Mouse (Mus musculus) c-Kit-positive CD71-positive TER-119-positive erythroid progenitor cells, embryonic 14.5 days (primary cell): Measurements from ENCODE around the gene Smco3.
A peak's percentile ranks its signal among the peaks of the same experiment; 100 is the strongest.
"Not testable (repeated sequence)": the region's sequence is repeated elsewhere in the genome, so short reads cannot be mapped to it uniquely, and the experiment has no call there.

Experiments used
- DNase-seq: peaks from one replicate; pipeline ENCODE4 v3.0.0-alpha.2; 2013; ENCODE audit warnings: low spot score

Gene Smco3

DNA sequence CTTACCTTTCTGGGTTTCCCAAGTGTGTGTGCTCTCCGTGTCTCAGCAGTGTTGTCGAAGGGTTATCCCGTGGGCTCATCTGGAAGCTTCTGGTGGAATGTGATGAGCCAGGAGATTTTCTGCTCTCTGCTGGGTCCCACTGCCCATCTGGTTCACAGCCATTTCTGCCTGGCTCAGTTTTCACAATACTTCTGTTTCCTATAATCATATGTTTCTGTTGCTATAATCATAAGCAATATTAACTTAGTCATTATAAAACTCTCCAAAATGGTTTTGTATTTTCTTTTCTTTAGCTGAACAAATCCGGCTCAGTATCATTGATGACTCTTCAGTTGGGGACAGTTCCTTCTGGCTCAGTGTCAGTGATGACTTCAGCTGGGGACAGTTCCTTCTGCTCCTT lies at the start of gene Smco3:
Gene Smco3, minus strand, starts transcription at position 101 of the 400 bp plus-strand sequence.
- no peak for DNase-seq

GRCm38 (mm10) chr6:136884766-136885165 lies 49.5 kb upstream of the Smco3 start:
- DNase-seq: not testable (repeated sequence)

DNA sequence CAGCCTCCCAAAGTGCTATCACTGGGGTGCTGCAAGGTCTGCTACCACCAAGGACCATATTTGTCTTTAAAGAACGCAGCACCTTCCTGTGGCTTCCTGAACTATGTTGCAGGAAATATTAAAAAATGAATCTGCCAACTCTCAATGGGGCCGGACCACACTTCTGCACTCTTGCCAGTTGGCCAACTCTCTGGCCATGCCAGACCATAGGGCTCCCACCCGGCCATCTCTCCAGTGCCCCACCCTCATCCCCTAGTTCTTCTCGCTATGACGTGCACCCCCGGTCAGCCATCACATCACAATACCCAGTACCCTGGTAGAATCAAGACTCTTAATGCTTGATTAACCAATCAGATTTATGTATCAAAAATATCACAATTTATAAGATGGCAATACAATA lies 48.7 kb upstream of the Smco3 start:
- no peak for DNase-seq

DNA sequence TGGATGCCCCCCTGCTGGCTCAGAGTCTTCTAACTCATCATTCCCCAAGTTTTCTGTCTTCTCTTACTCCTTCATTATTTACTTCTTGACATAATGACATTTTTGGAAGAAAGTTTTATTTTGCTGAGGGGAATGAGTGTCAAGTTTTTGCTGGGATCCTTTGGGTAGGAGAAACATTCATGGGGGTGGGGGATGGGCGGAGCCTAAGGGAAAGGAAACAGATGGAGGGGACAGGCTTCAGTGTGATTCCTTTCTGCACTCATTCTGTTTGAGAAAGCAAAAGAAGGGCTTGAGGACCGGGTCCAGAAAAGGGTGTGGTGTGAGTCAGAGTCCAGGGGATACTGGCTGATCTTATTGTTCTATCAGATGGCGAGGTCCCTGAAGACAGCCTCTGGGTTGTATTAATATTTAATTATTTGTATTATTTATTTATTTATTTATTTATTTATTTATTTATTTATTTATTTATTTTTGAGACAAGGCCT lies 48.2 kb upstream of the Smco3 start:
- DNase-seq: no peak

DNA sequence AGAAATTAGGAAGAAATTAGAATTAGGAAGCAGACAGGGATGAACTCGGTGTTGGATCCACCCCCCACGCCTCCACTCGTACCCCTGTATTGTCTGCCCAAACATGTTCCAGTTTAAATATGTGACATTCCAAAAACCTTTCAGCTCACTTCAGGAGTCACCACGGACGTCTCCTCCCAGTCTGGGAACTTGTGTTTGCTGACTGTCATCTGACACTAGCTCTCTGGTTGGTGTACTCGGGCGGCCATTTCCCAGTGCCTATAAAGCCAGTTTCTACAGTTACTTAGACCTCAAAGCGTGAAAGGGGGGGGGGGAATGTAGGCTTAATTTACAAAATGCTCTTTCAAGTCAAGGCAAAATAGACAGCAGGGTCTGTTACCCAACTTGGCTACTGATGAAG lies 46.4 kb upstream of the Smco3 start:
- DNase-seq: no peak

DNA sequence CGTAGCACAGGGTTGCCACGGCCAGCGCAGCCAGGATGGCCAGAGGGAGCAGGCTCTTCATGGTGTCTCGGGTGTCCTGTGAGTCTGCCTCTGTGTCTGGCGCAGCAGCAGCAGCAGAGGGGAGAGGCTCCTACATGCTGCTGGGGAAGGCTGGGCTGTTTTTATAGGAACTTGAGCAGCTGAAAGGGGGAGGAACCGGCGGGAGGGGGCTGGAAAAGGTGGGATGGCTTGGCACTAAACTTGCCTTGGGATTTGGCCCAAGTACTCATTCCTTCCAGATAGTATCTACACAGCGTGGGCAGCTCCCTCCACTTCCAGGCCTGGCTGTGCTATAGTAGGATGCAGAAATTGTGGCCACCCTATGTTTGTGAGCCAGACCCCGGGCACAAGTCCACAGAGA lies 40.4 kb upstream of the Smco3 start, which contains the start of gene Mgp:
Gene Mgp, minus strand, starts transcription at position 154 of the 400 bp plus-strand sequence.
- DNase-seq: no peak

- no peak for DNase-seq
Measured at GRCm38 (mm10) chr6:136874599-136874998, 39.3 kb upstream of the Smco3 start.

- DNase-seq: no peak
Measured at GRCm38 (mm10) chr6:136868921-136869320, 33.7 kb upstream of the Smco3 start.

DNA sequence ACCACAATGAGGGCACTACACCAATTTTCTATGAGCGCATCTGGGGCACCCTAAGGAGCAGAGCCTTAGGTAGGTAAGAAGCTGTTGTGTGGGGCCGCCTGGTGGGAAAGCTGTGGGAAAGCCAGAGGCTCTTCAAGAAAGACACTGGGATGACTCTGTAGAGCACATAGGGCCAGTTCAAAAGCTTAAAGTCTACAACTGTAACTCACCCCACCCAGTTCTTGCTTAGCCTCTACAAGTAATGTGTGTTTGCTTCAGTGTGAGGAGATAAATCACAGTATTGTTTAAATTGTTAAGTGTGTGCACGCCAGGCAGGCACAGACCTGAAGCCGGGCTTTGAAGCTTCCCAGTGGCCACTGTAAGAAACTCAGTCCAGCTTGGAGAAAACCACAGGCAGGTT lies 30.9 kb upstream of the Smco3 start:
- DNase-seq: no peak

DNA sequence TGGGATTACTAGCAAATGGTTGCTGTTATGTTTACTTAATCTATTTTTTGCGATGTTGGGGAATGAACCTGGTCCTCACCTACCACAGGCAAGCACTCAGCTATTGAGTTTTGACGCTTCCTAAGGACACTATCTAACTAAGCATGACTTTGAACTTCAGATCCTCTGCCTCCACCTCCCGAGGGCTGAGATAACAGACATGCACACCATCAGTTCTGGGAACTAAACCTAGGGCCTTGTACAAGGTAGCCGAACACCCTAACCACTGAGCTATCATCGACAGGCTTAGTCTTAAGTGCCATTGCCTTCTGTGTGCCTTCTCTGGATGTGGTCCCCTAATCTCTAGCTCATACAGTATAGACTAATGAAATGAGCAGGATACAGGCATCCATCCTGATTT lies 30.1 kb upstream of the Smco3 start:
- DNase-seq: no peak

DNA sequence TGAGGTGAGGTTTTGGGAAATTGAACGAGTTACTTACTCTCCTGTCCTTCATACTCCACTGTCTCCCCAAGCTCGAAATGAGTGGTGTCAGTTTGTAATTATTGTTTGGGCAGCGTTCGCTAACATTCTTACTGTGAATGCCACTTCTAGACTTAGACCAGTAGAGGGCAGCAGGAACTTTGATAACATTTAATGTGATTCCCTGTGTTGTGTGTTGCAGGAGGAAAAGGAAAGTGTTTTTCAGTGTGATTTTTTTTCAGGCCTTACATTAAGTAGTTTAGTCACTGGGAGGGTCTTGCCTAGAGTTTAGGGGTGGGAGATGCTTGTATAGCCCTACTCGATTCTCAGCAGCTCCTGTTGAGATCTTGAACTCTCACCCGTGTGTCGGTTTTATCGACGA lies 25.8 kb upstream of the Smco3 start:
- peak; percentile 51 for DNase-seq

GRCm38 (mm10) chr6:136858420-136858819 lies 23.2 kb upstream of the Smco3 start:
- DNase-seq: no peak

- DNase-seq: no peak
Measured at GRCm38 (mm10) chr6:136857873-136858260, 22.6 kb upstream of the Smco3 start.

DNA sequence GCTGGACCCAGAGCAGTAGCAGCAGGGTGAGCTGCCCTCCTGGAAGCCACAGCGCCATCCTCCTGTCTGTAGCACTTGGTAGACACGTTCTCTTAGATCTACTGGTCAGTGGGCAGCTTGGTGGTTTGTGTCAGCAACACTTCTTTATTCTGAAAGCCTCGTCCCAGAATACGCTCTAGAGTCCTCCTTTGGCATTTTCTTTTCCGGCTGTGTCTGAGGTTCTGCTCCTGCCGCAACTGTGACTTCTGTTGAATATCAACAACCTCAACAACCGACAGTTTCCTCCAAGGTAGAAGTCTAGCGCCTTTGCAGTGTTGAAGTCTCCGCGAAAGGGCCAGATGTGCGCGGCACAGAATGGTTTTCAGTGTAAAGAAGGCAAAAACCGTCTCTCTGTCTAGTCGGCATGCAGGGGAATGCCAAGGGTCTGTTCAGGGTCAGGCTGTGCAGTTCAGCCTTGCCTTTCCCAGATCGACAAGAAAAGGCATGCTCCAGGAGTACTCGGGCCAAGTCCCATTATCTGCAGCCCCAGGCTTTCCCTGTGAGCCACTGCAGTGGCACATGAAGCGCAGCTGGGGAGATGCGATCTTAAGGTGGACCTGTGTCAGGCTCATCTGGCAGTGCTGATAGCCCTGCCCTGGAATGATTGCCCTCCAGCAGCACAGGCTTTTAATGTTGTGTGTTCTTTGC lies 22.1 kb upstream of the Smco3 start, which contains the start of gene Art4:
Gene Art4, minus strand, starts transcription at position 548 of the 687 bp plus-strand sequence.
- DNase-seq: peak; percentile 94

DNA sequence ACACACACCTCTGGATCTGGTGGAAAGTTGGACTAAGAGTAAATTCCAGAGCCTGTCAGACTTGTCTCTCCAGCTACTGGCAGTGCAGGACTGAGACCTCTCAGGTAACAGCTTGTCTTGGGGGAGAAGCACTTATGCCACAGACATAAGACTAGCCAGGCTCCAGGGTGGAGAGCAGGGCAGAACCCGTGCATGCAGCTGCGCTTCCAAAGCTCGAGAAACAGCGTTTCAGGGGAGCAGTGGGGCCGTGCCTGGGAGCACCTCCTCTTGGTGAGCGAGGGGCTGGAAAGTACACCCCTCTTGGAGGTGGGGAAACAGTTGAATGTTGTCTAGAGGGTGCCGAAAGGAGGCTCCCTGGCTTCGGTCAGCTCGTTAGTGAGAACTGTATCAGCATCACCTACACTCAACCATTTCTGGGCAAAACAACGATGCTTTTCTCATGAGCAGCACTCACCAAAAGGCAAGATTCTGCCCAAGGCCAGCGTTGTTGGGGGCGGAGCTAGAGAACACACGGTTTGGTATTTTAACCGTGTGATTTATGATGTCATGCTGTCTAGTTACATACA lies 20.9 kb upstream of the Smco3 start:
- DNase-seq: peak; percentile 76

- no peak for DNase-seq
Measured at GRCm38 (mm10) chr6:136855183-136855582, 19.9 kb upstream of the Smco3 start.

DNA sequence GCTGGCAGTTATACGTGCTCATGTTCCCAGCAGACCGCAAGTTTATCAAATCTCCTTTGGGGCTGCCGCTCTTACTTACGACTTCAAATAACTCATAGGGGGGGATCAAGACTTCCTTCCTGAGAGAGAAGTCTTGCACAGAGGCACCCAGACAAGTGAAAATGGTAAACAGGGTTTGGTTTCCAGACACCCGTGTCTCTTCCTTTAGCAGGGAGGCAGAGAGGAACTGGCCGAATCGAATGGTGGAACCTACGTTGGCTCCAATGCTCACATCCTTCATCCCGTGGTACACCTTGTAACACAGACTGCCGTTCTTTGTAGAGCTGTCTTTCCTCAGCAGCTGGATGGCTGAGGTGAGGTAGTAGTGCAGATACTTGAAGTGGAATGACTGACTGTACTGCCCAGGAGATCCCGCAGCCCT lies 19.1 kb upstream of the Smco3 start:
- DNase-seq: no peak

GRCm38 (mm10) chr6:136852762-136853161 lies 17.5 kb upstream of the Smco3 start:
- no peak for DNase-seq

GRCm38 (mm10) chr6:136852348-136852747 lies 17.1 kb upstream of the Smco3 start:
- DNase-seq: no peak

DNA sequence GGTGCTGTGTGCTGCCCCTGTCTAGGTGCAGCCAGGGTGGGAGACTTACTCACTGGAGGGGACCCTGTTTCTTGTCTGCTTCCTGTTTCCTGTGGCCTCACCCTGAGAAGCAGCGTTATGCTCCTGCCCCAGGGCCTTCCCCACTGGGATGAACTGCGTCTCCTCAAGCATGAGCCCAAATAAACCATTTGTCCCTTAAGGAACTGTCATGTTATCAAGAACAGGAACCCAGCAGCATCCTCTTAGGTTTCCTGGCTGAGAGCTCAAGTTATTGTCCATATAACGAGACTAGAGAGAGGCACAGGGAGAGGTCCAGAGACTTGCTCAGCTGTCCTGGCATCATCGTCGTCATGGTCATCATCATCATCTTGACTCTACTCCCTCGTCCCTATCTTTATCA lies 15.0 kb upstream of the Smco3 start:
- DNase-seq: no peak

DNA sequence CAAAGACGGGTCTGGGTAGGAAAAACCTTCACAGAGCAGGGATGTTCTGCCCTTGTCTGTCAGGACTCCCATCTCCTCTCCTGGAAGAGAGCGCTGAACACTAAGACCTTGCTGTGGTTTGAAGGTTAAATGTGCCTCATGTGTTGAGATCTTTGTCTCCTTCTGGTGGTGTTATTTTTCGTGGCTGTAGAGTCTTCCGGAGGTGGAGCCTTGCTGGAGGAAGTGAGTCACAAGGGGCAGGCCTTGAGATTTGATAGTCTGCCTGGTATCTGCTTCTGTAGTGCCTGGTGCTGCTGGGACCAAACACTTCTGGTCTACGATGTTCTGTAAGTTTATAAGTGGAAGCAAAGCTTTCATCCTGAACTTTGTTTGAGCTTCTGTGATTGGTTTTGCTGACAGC lies 13.7 kb upstream of the Smco3 start:
- no peak for DNase-seq

DNA sequence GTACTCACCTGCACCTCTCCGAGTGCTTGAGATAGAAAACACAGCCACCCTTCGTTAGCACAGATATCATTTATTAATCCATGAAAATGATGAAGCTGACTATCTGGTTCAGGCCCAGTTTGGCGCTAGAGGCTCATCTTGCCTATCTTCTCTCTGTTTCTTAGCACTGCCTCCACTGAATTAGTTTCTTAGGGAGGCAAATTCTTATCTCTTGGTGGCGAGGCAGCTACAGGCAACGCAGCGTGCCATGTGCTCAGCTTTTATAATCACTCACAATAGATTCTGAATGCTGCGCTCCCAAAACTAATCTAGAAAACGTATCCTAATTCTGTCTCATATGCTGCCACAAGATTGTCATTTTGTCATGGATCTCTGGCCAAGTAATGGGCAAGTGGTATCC lies 13.1 kb upstream of the Smco3 start:
- DNase-seq: no peak

DNA sequence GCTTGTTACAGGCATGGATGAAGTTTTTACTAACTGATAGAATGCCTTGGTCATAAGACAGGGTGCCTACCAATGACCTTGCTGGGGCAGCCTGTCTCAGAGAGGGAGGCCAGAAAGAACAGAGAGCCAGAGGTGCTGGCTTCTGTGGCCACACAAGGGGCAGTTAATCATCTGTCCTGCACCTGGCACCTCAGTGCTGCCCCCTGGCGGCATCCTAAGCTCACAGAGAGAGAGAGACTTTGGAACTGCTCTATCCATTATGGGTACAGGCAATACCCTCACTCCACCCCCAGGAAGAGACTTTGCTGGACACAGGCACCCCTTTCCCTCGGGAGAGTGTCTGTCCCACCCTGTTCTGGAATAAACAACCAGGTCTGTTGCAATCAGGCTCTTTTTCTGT lies 12.5 kb upstream of the Smco3 start:
- no peak for DNase-seq

GRCm38 (mm10) chr6:136847267-136847666 lies 12.0 kb upstream of the Smco3 start:
- no peak for DNase-seq
